Mouse (Mus musculus) kidney, adult 2 months (tissue): ENCODE measurements around the gene Tox3.

ENCODE experiments used
- CTCF ChIP-seq: fragments of 200-500 bp; conservative IDR thresholded peaks from 2 replicates; pipeline ENCODE4 v1.5.1; 2011; ENCODE audit warnings: low read depth, mild to moderate bottlenecking, control low read depth, low read length, moderate library complexity, mixed read lengths; ENCODE audit not compliant: insufficient read depth, insufficient read length
- POLR2A ChIP-seq: fragments of 200-500 bp; IDR thresholded peaks from one replicate; pipeline ENCODE4 v1.6.1; 2011; ENCODE audit warnings: low read depth, low read length, control low read depth

DNA sequence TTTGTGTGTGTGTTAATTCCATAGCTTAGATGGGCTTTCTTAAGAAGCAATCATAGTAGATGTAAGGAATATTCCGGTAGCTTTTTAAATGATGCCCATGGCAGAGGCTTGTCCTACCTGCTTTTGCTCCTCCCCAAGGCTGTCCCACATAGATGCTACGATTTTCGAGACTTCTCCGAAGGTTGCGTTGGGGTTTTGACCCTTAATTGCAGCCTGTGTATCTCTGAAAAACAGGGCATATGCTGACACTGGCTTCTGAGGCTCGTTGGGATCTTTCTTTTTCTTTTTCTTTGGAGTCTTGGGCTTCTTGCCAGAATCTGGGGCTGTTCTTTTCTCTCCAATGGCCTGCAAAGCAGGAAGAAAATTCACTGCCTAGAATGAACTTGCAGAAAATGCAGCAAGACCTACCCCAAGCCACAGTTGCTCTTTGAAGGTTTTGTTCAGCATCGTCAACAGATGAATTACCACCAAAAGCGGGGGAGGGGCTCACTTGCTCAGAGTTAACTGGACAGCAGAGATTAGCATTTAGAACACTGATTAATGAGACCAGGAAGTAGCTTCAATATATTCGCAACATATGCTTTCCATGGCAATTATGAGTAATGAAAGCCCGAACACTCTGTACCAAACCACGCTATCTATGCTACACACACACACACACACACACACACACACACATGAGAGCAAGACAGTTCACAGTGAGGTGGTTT is 93.8 kb downstream of the Tox3 start:
- TF ChIP-seq CTCF: no peak
- TF ChIP-seq POLR2A: no peak
